Mouse (Mus musculus) embryonic fibroblast, embryonic 13.5 days (primary cell): Measurements from ENCODE around the gene 4931428F04Rik. TPM values are rescaled to one million over a fixed set of nuclear protein-coding genes. Genes with fewer than 3 reads are reported as not detected.

Source experiments
- H3K27ac ChIP-seq: 2 replicates; pipeline ENCODE4 v1.5.1; 2012; ENCODE audit warnings: low read length, control low read depth, inconsistent platforms; ENCODE audit not compliant: insufficient read depth
- H3K4me1 ChIP-seq: 2 replicates; pipeline ENCODE4 v1.6.1; 2011; ENCODE audit warnings: low read length; ENCODE audit not compliant: control insufficient read depth, insufficient read depth
- H3K4me3 ChIP-seq: 2 replicates; pipeline ENCODE4 v1.5.1; 2011; ENCODE audit warnings: mild to moderate bottlenecking, control low read depth, low read length; ENCODE audit not compliant: insufficient read depth
- CTCF ChIP-seq: IDR thresholded peaks from 2 replicates; pipeline ENCODE4 v1.5.1; 2011; ENCODE audit warnings: mild to moderate bottlenecking, control low read depth, low read length, moderate library complexity, borderline replicate concordance; ENCODE audit not compliant: insufficient read depth
- POLR2A ChIP-seq: IDR thresholded peaks from 2 replicates; pipeline ENCODE4 v1.6.1; 2011; ENCODE audit warnings: low read depth, mild to moderate bottlenecking, control low read depth, low read length, moderate library complexity
- polyA plus RNA-seq: library from polyadenylated mRNA; stranded (reverse); fragments of >200 nt; gene quantifications from 2 replicates; pipeline ENCODE4 v1.2.4, GENCODE M21; 2011; ENCODE audit warnings: low read depth; ENCODE audit not compliant: missing spikeins, insufficient read length

Gene 4931428F04Rik
- polyA plus RNA-seq, 1 experiment = 6.2 TPM

- peak overlapping the region; percentile 65 for H3K4me3 ChIP-seq
- H3K27ac ChIP-seq = no peak overlapping the region
- no peak for TF ChIP-seq CTCF
- TF ChIP-seq POLR2A = no peak
- H3K4me1 ChIP-seq = peaks cover 3% of the 10 kb centered on the region; the same call in 1 of the 2 replicates
These were observed 36.0 kb upstream of the 4931428F04Rik start for GRCm38 (mm10) chr8:105325641-105326093.

GRCm38 (mm10) chr8:105323183-105323582 is 33.5 kb upstream of the 4931428F04Rik start:
- no peak overlapping the region for H3K27ac ChIP-seq
- H3K4me1 ChIP-seq = peaks cover 3% of the 10 kb centered on the region; the same call in 1 of the 2 replicates
- TF ChIP-seq CTCF (no peak), POLR2A (no peak)
- H3K4me3 ChIP-seq = no peak overlapping the region

GRCm38 (mm10) chr8:105318662-105319190 is 29.1 kb upstream of the 4931428F04Rik start:
- Histone ChIP-seq H3K4me3 (no peak overlapping the region), H3K4me1 (no peaks in the 10 kb centered on the region), H3K27ac (no peak overlapping the region)
- no peak for TF ChIP-seq POLR2A
- no peak for TF ChIP-seq CTCF

- no peak overlapping the region for H3K4me3 ChIP-seq
- no peak for TF ChIP-seq POLR2A
- no peak for TF ChIP-seq CTCF
- no peaks in the 10 kb centered on the region for H3K4me1 ChIP-seq
- no peak overlapping the region for H3K27ac ChIP-seq
These were observed 28.3 kb upstream of the 4931428F04Rik start for GRCm38 (mm10) chr8:105317941-105318340.

- no peak overlapping the region for H3K4me3 ChIP-seq
- H3K4me1 ChIP-seq = no peaks in the 10 kb centered on the region
- no peak overlapping the region for H3K27ac ChIP-seq
- no peak for TF ChIP-seq CTCF
- TF ChIP-seq POLR2A = no peak
These were observed 25.6 kb upstream of the 4931428F04Rik start for GRCm38 (mm10) chr8:105315073-105315769.

GRCm38 (mm10) chr8:105313622-105314402 is 24.1 kb upstream of the 4931428F04Rik start:
- no peak overlapping the region for H3K4me3 ChIP-seq
- H3K27ac ChIP-seq = no peak overlapping the region
- no peaks in the 10 kb centered on the region for H3K4me1 ChIP-seq
- TF ChIP-seq POLR2A = no peak
- TF ChIP-seq CTCF = no peak

GRCm38 (mm10) chr8:105312891-105313481 is 23.3 kb upstream of the 4931428F04Rik start:
- no peak overlapping the region for H3K27ac ChIP-seq
- no peak overlapping the region for H3K4me3 ChIP-seq
- H3K4me1 ChIP-seq = no peaks in the 10 kb centered on the region
- TF ChIP-seq CTCF = no peak
- no peak for TF ChIP-seq POLR2A

GRCm38 (mm10) chr8:105311718-105312117 is 22.1 kb upstream of the 4931428F04Rik start:
- TF ChIP-seq CTCF (no peak), POLR2A (no peak)
- no peak overlapping the region for H3K4me3 ChIP-seq
- no peak overlapping the region for H3K27ac ChIP-seq
- H3K4me1 ChIP-seq = no peaks in the 10 kb centered on the region

- TF ChIP-seq CTCF = no peak
- TF ChIP-seq POLR2A = no peak
- Histone ChIP-seq H3K4me1 (no peaks in the 10 kb centered on the region), H3K4me3 (no peak overlapping the region), H3K27ac (no peak overlapping the region)
These were observed 20.5 kb upstream of the 4931428F04Rik start for GRCm38 (mm10) chr8:105310118-105310517.
